Mouse (Mus musculus) central nervous system, embryonic 18 days (tissue): ENCODE results near the gene Vwa3a. TPM values are rescaled to one million over a fixed set of nuclear protein-coding genes. Genes with fewer than 3 reads are reported as not detected.

ENCODE experiments used
- polyA plus RNA-seq: library from polyadenylated mRNA; depleted of rRNA; stranded (reverse); fragments of >200 nt; gene quantifications from 2 replicates; pipeline ENCODE4 v1.2.3, GENCODE M21; 2012; rRNA removed

Vwa3a gene
- 3.0 and 4.5 TPM in 2 replicates for polyA plus RNA-seq

DNA sequence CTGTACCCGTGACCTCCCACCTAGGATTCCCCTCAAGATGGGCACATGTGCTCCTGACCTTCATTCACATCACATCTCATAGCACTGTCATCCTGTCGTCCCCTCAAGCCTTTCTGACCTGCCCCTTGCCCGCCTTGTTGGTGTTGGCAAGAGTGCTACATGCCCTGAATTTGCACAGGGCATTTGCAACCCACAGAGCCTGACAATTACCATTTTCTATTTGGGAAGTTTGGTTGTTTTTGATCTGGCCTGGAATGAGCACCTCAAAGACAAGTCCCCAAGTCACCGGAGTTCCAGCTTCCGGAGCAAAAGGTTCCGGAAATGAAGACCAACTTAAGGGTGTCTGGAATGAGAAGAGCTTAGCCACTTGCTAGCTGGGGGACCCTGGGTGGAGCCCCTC is at the start of gene Vwa3a:
Gene Vwa3a (plus strand): TSS at position 301 of the 400 bp plus-strand sequence.

DNA sequence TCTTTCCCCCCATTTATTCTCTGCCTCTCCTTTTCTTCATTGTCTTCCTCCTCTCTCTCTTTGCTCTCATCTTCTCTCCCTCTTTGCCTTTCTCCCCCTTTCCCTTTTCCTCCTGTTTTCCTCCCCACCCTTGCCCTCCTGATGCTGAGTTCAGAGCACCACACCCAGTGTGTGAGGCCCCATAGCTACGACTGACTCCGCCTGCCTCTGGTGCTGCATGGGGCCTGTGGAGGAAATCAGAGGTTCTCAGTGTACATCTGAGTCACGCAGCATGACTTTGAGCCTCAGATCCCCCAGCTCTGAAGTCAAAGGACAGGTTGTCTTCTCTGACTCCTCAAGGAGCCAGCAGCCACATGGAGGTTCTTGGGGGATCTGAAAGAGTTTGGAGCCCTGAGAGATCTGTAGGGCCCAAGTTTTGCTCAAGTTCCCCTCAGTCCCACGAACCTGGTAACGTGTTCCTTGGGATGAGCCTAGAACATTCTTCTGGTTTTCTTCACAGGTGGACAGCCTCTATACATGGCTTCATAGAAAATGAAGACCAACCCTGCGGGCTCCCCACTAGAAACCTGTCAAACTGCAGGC is 72.8 kb downstream of the Vwa3a start, which contains the start of gene Gm5737:
Gene Gm5737 (plus strand): TSS at position 532 of the 582 bp plus-strand sequence.

DNA sequence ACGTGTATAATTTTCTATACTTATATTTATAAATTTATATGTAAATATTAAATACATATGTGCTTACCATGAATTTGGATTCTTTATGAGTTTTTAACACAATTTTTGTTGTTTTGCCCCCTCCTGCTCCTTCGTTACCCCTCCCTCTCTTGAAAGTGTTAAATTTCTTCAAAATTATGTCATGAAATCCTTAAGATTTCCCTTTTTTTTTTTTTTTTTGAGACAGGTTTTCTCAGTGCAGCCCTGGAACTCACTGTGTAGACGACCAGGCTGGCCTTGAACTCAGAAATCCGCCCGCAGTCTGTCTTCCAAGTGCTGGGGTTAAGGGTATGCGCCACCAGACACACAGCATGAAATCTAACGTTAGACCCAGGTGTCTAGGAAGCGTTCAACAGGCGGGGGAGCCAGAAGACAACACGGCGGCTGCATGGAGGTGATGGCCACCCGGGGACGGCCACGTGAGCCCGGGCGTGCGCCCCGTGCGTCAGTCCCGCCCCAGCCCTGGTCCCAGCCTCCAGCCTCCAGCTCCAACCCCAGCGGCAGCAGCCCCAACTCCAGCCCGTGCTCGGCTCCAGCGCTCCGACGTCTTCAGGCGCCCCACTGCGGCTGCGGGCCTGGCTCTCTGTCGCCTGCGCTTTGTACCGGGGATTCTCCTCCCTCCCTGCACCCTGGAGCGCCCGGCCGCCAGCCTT is 103.4 kb downstream of the Vwa3a start, which contains the start of gene Eef2k:
Gene Eef2k (plus strand): TSS at position 487 of the 692 bp plus-strand sequence.

Other genes starting within 250 kb of the Vwa3a start
- gene Uqcrc2, start 104.1 kb upstream of the Vwa3a start, polyA plus RNA-seq: 212 and 243 TPM in 2 replicates
- 0.17 and 0.25 TPM in 2 replicates for gene Pdzd9, start 69.0 kb upstream of the Vwa3a start, polyA plus RNA-seq
- gene Mosmo, start 61.7 kb upstream of the Vwa3a start, polyA plus RNA-seq: 24.1 and 25.7 TPM in 2 replicates
- gene Gm5737, start 73.0 kb downstream of the Vwa3a start, polyA plus RNA-seq: 0.16 and 0.21 TPM in 2 replicates
- 40.9 and 46.2 TPM in 2 replicates for gene Eef2k, start 103.5 kb downstream of the Vwa3a start, polyA plus RNA-seq
- 27.0 and 30.9 TPM in 2 replicates for gene Polr3e, start 178.4 kb downstream of the Vwa3a start, polyA plus RNA-seq
- 22.4 and 28.2 TPM in 2 replicates for gene Cdr2, start 243.0 kb downstream of the Vwa3a start, polyA plus RNA-seq
- 0.12 and 0.13 TPM in 2 replicates for gene Mfsd13b, start 243.2 kb downstream of the Vwa3a start, polyA plus RNA-seq